Comparison of ENCODE assay signal across 8 mouse cellular contexts in the genomic region with DNA sequence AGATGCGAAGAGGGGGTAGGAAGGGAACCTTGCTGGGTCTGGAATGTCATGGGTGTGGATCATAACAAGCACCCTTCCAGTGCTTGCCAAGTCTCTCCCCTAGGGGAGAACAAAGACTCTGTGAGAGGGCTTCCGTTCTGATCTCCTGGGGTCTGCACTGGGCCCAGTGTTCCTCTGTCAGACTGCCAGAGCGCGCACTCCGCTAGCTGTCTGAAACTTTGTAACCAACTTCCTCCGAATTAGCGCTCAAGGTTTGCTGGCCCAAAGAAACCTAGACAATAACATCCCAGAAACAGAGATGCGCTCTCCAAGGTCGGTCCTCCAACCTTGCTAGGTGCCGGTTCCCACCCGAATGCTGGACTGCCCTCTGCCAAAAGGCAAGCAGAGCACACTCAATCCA.
DNase-seq lines count a peak whose midpoint lies in the region; ATAC-seq lines count a peak whose summit lies in the region.

No protein-coding gene starts in this region.

- ATAC-seq in forebrain, embryonic 13.5 days, result no peak
- ATAC-seq in hindbrain, embryonic 14.5 days (ENCODE audit: low FRiP score), result no peak
- peak; percentile 37; the same call in 1 of the 2 replicates for ATAC-seq in midbrain, embryonic 13.5 days

- no peaks in the 10 kb centered on the region for H3K9me3 ChIP-seq in forebrain, embryonic 13.5 days (replicated peaks)
- no peaks in the 10 kb centered on the region for H3K9me3 ChIP-seq in hindbrain, embryonic 14.5 days (ENCODE audit: control insufficient read depth, low read length)
- no peaks in the 10 kb centered on the region for H3K9me3 ChIP-seq in midbrain, embryonic 13.5 days

- peaks cover 14% of the 10 kb centered on the region for H3K27me3 ChIP-seq in forebrain, embryonic 13.5 days
- no peaks in the 10 kb centered on the region; the same call in 1 of the 2 replicates for H3K27me3 ChIP-seq in hindbrain, embryonic 14.5 days (ENCODE audit: control insufficient read depth, insufficient read depth, low read length)
- H3K27me3 ChIP-seq in midbrain, embryonic 13.5 days, result peaks cover 15% of the 10 kb centered on the region; the same call in 1 of the 2 replicates

- no peak overlapping the region for H3K4me3 ChIP-seq in forebrain, embryonic 13.5 days
- H3K4me3 ChIP-seq in hindbrain, embryonic 14.5 days (replicated peaks; ENCODE audit: low read length), result no peak overlapping the region; the same call in 1 of the 2 replicates
- 0 out of 2 replicates have a peak overlapping the region, but pooled peaks have one; percentile 0 for H3K4me3 ChIP-seq in midbrain, embryonic 13.5 days (replicated peaks)

- intact Hi-C loops in gastrocnemius, postnatal 36 days (cut with DNase I), result no loop called here
- intact Hi-C loops in gastrocnemius, postnatal 14 days (cut with DNase I; ENCODE audit: low total_unique reads), result no loop called here

- peaks cover 37% of the 10 kb centered on the region for H3K4me1 ChIP-seq in forebrain, embryonic 13.5 days
- peaks cover 24% of the 10 kb centered on the region for H3K4me1 ChIP-seq in hindbrain, embryonic 14.5 days (replicated peaks; ENCODE audit: control insufficient read depth, insufficient read depth, low read length)
- peaks cover 38% of the 10 kb centered on the region for H3K4me1 ChIP-seq in midbrain, embryonic 13.5 days (replicated peaks)

- H3K9ac ChIP-seq in forebrain, embryonic 13.5 days, result 0 out of 2 replicates have a peak overlapping the region, but pooled peaks have one; percentile 23
- no peak overlapping the region for H3K9ac ChIP-seq in hindbrain, embryonic 14.5 days
- no peak overlapping the region for H3K9ac ChIP-seq in midbrain, embryonic 13.5 days (replicated peaks)

- WGBS in forebrain, embryonic 13.5 days, result 10% methylated on average over 11 of the region's 11 CpGs
- WGBS in hindbrain, embryonic 14.5 days, result 7% methylated on average over 11 of the region's 11 CpGs
- WGBS in midbrain, embryonic 13.5 days, result 11% methylated on average over 11 of the region's 11 CpGs

- no peaks in the 10 kb centered on the region for H3K36me3 ChIP-seq in forebrain, embryonic 13.5 days (ENCODE audit: poor library complexity, severe bottlenecking)
- H3K36me3 ChIP-seq in hindbrain, embryonic 14.5 days (replicated peaks; ENCODE audit: control insufficient read depth, insufficient read depth), result no peaks in the 10 kb centered on the region
- no peaks in the 10 kb centered on the region for H3K36me3 ChIP-seq in midbrain, embryonic 13.5 days

- DNase-seq in gastrocnemius, adult 18-20 months (ENCODE audit: low spot score), result peak; percentile 2
- DNase-seq in gastrocnemius, postnatal 36 days, result no peak
- no peak for DNase-seq in hindbrain, embryonic 14.5 days (ENCODE audit: low spot score)
- DNase-seq in right cerebral cortex, postnatal 36 days (ENCODE audit: low spot score in 2 of 2), result no peak
- no peak for DNase-seq in gastrocnemius, postnatal 14 days
- no peak for DNase-seq in frontal cortex, adult 2 months (ENCODE audit: extremely low spot score in 1 of 2, low spot score in 1 of 2)

- H3K27ac ChIP-seq in forebrain, embryonic 13.5 days, result no peak overlapping the region
- H3K27ac ChIP-seq in hindbrain, embryonic 14.5 days, result no peak overlapping the region
- H3K27ac ChIP-seq in midbrain, embryonic 13.5 days, result no peak overlapping the region

- peak overlapping the region; percentile 72 for H3K4me2 ChIP-seq in forebrain, embryonic 13.5 days
- H3K4me2 ChIP-seq in hindbrain, embryonic 14.5 days (replicated peaks), result peak overlapping the region; percentile 33
- H3K4me2 ChIP-seq in midbrain, embryonic 13.5 days (replicated peaks), result peak overlapping the region; percentile 39
